Mouse (Mus musculus) hindbrain, embryonic 12.5 days (tissue): ENCODE results near the gene Gpatch4. TPM values are rescaled to one million over a fixed set of nuclear protein-coding genes. Genes with fewer than 3 reads are reported as not detected.

Experiments used
- ATAC-seq: fragments of 200-750 bp; cut with Nextera tagmentation; 2 replicates; pipeline ENCODE4 v1.8.0; 2017; ENCODE audit warnings: moderate TSS enrichment; ENCODE audit not compliant: low FRiP score
- H3K27ac ChIP-seq: fragments of 300-500 bp; sonication (generic); 2 replicates; pipeline ENCODE4 v1.5.1; 2016; ENCODE audit warnings: mild to moderate bottlenecking
- H3K27me3 ChIP-seq: fragments of 300-500 bp; sonication (generic); 2 replicates; pipeline ENCODE4 v1.6.1; 2016; ENCODE audit warnings: mild to moderate bottlenecking
- H3K36me3 ChIP-seq: fragments of 300-500 bp; sonication (generic); 2 replicates; pipeline ENCODE4 v1.6.1; 2016; ENCODE audit warnings: mild to moderate bottlenecking
- H3K4me1 ChIP-seq: fragments of 300-500 bp; sonication (generic); 2 replicates; pipeline ENCODE4 v1.6.1; 2016
- H3K4me2 ChIP-seq: fragments of 300-500 bp; sonication (generic); replicated peaks from 2 replicates; pipeline ENCODE4 v1.6.1; 2016; ENCODE audit warnings: mild to moderate bottlenecking
- H3K4me3 ChIP-seq: fragments of 300-500 bp; sonication (generic); 2 replicates; pipeline ENCODE4 v1.5.1; 2016; ENCODE audit warnings: mild to moderate bottlenecking
- H3K9ac ChIP-seq: fragments of 300-500 bp; sonication (generic); 2 replicates; pipeline ENCODE4 v1.6.1; 2016; ENCODE audit warnings: mild to moderate bottlenecking, moderate library complexity
- H3K9me3 ChIP-seq: fragments of 300-500 bp; sonication (generic); replicated peaks from 2 replicates; pipeline ENCODE4 v1.6.1; 2016; ENCODE audit warnings: mild to moderate bottlenecking
- WGBS: fragments of 180-500 bp; shearing (Covaris S2); methylation state at CpG from one replicate; pipeline ENCODE4 v1.1.7; 2016; 5-methylcytosine and 5-hydroxymethylcytosine counted together
- polyA plus RNA-seq: library from polyadenylated mRNA; unstranded; fragments of >200 nt; fragmentation: Nextera tagmentation; extraction: Ambion mirVana; gene quantifications from 2 replicates; pipeline ENCODE4 v1.2.1, GENCODE M21; 2016

Gene Gpatch4
- polyA plus RNA-seq, 1 experiment from 2014 or later, result 28.0 TPM

- no peak for ATAC-seq
Observed at GRCm38 (mm10) chr3:88005822-88006786, 36.8 kb upstream of the Gpatch4 start.

GRCm38 (mm10) chr3:88010634-88011265 is 32.2 kb upstream of the Gpatch4 start:
- Histone ChIP-seq H3K9ac (no peak overlapping the region), H3K27ac (no peak overlapping the region), H3K27me3 (peaks cover 22% of the 10 kb centered on the region), H3K4me1 (no peaks in the 10 kb centered on the region), H3K36me3 (no peaks in the 10 kb centered on the region), H3K9me3 (no peaks in the 10 kb centered on the region), H3K4me3 (no peak overlapping the region), H3K4me2 (no peak overlapping the region)
- no peak for ATAC-seq
- 13% methylated on average over 6 of the region's 6 CpGs for WGBS

More at GRCm38 (mm10) chr3:88005822-88006786, 36.8 kb upstream of the Gpatch4 start:
- peaks cover 8% of the 10 kb centered on the region for H3K4me1 ChIP-seq
- H3K27me3 ChIP-seq, result peaks cover 43% of the 10 kb centered on the region
- no peaks in the 10 kb centered on the region for H3K9me3 ChIP-seq
- H3K4me3 ChIP-seq, result no peak overlapping the region
- H3K36me3 ChIP-seq, result no peaks in the 10 kb centered on the region
- 76% methylated on average over 18 of the region's 18 CpGs for whole genome bisulfite sequencing
- H3K4me2 ChIP-seq, result no peak overlapping the region
- no peak overlapping the region for H3K9ac ChIP-seq
- H3K27ac ChIP-seq, result no peak overlapping the region

DNA sequence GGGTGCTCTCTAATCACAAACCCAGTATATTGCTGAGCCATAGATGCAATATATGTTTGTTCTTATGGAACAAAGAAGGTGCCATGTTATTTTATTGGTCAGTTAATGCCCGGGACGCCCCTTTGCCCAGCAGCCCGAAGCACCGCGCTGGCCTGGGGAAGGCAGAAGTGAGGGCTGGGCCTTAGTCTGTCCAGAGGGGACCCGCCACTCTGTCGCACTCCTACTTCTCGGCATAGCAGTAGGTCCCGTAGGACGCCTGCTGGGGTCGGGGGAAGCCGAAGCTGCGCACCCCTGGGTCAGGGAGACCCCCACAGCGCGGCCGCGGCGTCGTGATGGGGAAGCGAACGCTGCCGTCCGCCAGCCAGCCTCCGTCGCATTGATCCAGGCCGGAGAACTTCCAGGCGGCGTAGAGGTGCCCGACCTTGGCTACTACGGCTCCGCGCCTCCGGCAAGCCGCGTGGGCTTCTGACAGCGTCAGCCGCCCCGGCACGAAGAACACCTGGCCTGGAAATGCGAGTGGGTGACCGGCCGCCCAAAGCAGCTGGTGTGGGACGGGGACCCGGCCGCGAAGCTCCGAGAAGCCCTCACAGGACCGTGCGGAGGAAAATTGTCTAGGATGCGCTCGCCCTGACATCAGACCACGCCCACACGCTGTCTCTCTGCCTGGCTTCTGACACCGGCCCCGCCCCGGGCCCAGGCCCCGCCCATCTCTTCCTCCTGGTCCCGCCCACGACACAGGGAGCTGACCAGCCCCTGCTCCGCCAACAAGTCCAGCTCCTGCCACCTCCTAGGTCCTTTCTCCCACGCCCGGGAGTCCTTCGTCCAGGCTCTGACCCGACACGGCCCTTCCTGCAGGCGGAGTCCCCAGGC is 20.4 kb upstream of the Gpatch4 start:
- under 1% methylated on average over 65 of the region's 66 CpGs for WGBS
- ATAC-seq, result peak; percentile 89
- H3K4me3 ChIP-seq, result peak overlapping the region; percentile 53
- H3K27me3 ChIP-seq, result peaks cover 82% of the 10 kb centered on the region
- H3K9me3 ChIP-seq, result no peaks in the 10 kb centered on the region
- peaks cover 20% of the 10 kb centered on the region for H3K4me1 ChIP-seq
- H3K36me3 ChIP-seq, result no peaks in the 10 kb centered on the region
- H3K9ac ChIP-seq, result peak overlapping the region; percentile 45
- H3K4me2 ChIP-seq, result peak overlapping the region; percentile 99
- no peak overlapping the region for H3K27ac ChIP-seq

- no peaks in the 10 kb centered on the region for H3K9me3 ChIP-seq
Observed at GRCm38 (mm10) chr3:88023192-88024074, 19.5 kb upstream of the Gpatch4 start.

DNA sequence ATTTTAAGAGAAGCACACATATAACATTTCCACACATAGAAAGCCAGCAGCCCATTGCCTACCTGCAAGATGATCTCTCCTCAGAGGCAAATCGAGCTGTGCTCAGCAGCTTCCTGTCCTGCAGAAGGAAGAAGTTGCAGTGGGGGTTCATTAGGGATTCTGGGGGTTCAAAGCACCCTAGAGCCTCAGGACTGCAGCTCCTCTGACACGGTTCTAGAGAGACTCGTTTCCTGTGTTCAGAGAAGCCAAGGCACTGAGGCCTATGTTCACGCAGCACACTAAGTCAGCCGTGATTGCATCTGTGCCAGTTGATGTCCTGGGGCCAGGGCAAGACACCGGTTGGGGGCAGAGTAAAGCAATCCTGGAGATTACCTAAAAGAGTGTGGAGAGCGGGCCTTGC is 16.1 kb upstream of the Gpatch4 start:
- H3K27me3 ChIP-seq, result peaks cover 77% of the 10 kb centered on the region
- WGBS, result 67% methylated on average over 7 of the region's 7 CpGs
- H3K9me3 ChIP-seq, result no peaks in the 10 kb centered on the region

More at GRCm38 (mm10) chr3:88023192-88024074, 19.5 kb upstream of the Gpatch4 start:
- H3K4me3 ChIP-seq, result peak overlapping the region; percentile 53
- peak overlapping the region; percentile 99 for H3K4me2 ChIP-seq
- H3K36me3 ChIP-seq, result no peaks in the 10 kb centered on the region
- H3K27ac ChIP-seq, result no peak overlapping the region
- H3K9ac ChIP-seq, result peak overlapping the region; percentile 45
- peak; percentile 62 for ATAC-seq
- H3K4me1 ChIP-seq, result peaks cover 20% of the 10 kb centered on the region
- H3K27me3 ChIP-seq, result peaks cover 78% of the 10 kb centered on the region
- under 1% methylated on average over 81 of the region's 81 CpGs for WGBS

GRCm38 (mm10) chr3:88027434-88028186 is 15.3 kb upstream of the Gpatch4 start, which contains the start of gene Hapln2:
TSS of gene Hapln2 (minus strand) at chr3:88027583.
- Histone ChIP-seq H3K9me3 (no peaks in the 10 kb centered on the region), H3K27ac (no peak within 1 kb of the TSS), H3K4me3 (no peak within 1 kb of the TSS), H3K4me2 (no peak within 1 kb of the TSS), H3K9ac (no peak within 1 kb of the TSS), H3K36me3 (no peaks in the 10 kb centered on the region), H3K27me3 (peaks cover 77% of the 10 kb centered on the region), H3K4me1 (peaks cover 18% of the 10 kb centered on the region)
- 44% methylated on average over 5 of the region's 5 CpGs for WGBS
- no peak for ATAC-seq

More for the DNA sequence above, 16.1 kb upstream of the Gpatch4 start:
- H3K27ac ChIP-seq, result no peak overlapping the region
- no peak overlapping the region for H3K9ac ChIP-seq
- no peak for ATAC-seq
- no peaks in the 10 kb centered on the region for H3K36me3 ChIP-seq
- H3K4me3 ChIP-seq, result no peak overlapping the region
- H3K4me1 ChIP-seq, result peaks cover 22% of the 10 kb centered on the region
- H3K4me2 ChIP-seq, result no peak overlapping the region

DNA sequence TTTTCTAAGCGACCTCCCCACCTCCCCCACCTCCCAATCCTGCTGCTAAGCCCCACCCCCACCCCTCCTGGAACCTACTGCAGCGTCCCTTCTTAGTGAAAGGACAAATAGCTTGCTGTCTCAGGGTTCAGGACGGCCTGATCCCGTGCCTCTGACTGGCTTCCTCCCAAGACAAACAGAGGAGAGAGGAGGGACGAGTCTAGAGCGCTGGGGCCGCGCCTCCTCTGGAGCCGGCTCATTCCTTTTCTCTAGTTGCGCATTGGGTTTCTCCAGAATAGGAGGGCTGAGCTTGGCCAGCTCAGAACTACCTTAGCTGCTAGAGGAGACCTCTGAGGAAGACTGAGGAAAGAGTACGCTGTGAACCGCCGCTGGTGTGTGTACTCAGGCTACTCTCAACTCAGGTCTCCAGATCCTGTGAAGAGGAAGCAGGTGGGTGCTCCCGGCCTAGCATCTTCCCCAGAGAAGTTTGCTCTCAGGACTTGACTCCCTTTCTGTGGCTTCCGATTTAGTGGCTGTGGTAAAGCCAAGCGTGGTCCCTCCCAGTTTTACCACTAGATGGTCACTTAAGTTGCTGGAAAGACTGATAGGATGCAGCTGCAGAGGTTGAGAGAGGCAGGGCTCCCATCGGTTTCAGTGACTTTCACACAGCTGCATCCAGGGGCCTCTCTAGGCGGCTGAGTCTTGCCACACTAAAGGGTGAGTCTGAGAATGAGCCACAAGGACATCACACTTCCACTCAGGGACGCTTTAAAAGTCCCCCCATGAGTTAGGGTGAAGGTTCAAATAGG is 12.1 kb upstream of the Gpatch4 start:
- no peak overlapping the region for H3K27ac ChIP-seq
- no peak overlapping the region for H3K4me2 ChIP-seq
- peaks cover 54% of the 10 kb centered on the region for H3K27me3 ChIP-seq
- H3K4me1 ChIP-seq, result 0 out of 2 replicates have a peak, but pooled peaks cover 2% of the 10 kb centered on the region
- no peak for ATAC-seq
- no peak overlapping the region for H3K4me3 ChIP-seq
- H3K9ac ChIP-seq, result no peak overlapping the region
- WGBS, result 20% methylated on average over 19 of the region's 19 CpGs
- H3K36me3 ChIP-seq, result no peaks in the 10 kb centered on the region
- H3K9me3 ChIP-seq, result no peaks in the 10 kb centered on the region

DNA sequence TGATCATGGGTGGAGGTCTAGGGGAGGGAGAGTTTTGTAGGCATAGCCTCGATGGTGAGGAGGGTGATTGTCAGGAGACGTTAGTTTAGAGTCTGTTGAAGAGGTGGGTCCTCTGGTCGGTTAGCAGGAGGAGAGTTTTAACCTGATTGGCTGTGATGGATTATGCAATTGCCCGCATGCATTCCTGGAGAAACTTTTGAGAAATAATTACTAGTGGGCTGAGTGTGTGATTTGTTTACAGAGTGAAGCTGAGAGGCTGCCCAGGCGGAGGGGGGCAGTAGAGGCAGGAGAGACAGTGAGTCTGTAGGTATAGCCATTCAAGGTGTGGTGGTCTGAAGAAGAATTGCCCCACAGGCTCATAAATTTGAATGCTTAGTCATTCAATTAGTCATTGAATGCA is 9.4 kb upstream of the Gpatch4 start:
- no peak for ATAC-seq
- H3K9me3 ChIP-seq, result no peaks in the 10 kb centered on the region
- 78% methylated on average over 5 of the region's 5 CpGs for WGBS
- peaks cover 50% of the 10 kb centered on the region for H3K27me3 ChIP-seq
- H3K4me3 ChIP-seq, result no peak overlapping the region
- H3K36me3 ChIP-seq, result no peaks in the 10 kb centered on the region
- no peak overlapping the region for H3K9ac ChIP-seq
- no peak overlapping the region for H3K27ac ChIP-seq
- 0 out of 2 replicates have a peak, but pooled peaks cover 2% of the 10 kb centered on the region for H3K4me1 ChIP-seq
- no peak overlapping the region for H3K4me2 ChIP-seq

DNA sequence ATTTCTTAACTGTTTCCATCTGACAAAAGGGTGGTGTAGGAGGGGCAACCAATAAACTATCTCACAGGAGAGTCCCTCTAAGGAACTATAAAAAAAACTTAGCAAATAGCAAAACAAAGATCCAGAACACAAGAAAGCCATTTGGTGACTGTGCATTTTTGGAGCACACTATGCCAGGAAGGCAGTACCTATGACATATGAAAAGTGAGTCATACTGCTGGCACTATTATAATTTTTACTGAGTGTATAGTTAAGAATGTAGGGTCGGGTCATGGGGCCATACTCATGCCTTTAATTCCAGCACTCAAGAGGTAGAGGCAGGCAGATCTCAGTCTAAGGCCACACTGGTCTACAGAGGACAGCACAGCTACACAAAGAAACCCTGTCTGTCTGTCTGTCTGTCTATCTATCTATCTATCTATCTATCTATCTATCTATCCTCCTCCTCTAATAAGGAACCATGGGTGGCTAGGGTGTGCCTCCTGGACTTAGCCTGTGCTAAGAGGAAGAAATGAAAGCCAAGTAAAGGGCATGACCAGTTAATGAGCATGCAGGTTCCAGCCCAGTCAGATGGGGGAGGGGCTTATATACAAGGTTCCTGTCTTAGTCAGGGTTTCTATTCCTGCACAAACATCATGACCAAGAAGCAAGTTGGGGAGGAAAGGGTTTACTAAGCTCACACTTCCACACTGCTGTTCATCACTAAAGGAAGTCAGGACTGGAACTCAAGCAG is 7.2 kb upstream of the Gpatch4 start:
- H3K4me1 ChIP-seq, result 0 out of 2 replicates have a peak, but pooled peaks cover under 1% of the 10 kb centered on the region
- 57% methylated on average over 1 of the region's 1 CpGs for WGBS
- no peak overlapping the region for H3K9ac ChIP-seq
- H3K4me3 ChIP-seq, result no peak overlapping the region
- H3K27ac ChIP-seq, result no peak overlapping the region
- H3K9me3 ChIP-seq, result no peaks in the 10 kb centered on the region
- H3K27me3 ChIP-seq, result peaks cover 54% of the 10 kb centered on the region
- H3K36me3 ChIP-seq, result no peaks in the 10 kb centered on the region
- H3K4me2 ChIP-seq, result no peak overlapping the region
- no peak for ATAC-seq
